In the genomic region with DNA sequence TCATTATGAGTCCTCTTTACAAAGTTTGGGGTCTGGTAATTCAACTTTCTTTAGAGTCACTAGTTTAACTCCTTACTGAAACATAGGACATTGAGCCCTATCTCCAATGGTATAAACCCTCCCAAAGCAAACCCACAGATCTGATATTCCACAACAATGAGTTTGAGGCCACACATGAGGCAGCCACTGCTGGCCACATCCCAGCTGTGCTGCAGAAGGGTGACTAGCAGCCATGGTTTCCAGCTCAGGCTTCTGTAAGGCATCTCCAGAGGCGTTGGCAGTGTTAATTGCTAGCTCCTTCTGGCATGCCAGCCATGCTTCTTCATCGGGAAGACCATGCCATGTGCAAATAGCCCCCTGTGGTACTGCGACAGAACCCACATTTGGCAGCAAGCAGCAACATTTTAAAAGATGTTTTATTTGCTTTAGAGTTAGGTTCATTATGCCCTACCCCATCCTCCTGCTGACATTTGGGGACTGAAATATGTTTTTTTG, we compare ENCODE assay signal across 21 mouse cellular contexts.
"Had no signal": no experiment of that assay in that cellular context is flagged by ENCODE, and none has a peak within 500 bp of the region (broad histone marks: within the 10 kb centered on the region; RNA-seq: fewer than 3 reads in every experiment).

No protein-coding gene starts in this region.

- H3K27ac ChIP-seq: kidney, postnatal 0 days; layer of hippocampus, adult 2 months; limb, embryonic 12.5 days; limb, embryonic 15.5 days; liver, embryonic 14.5 days; lung, embryonic 15.5 days; neural tube, embryonic 12.5 days; neural tube, embryonic 15.5 days; stomach, postnatal 0 days had no signal

- H3K36me3 ChIP-seq: limb, embryonic 12.5 days; limb, embryonic 15.5 days; lung, embryonic 15.5 days; neural tube, embryonic 12.5 days; neural tube, embryonic 15.5 days had no signal

- H3K4me3 ChIP-seq: layer of hippocampus, adult 2 months; limb, embryonic 12.5 days; limb, embryonic 15.5 days; lung, embryonic 15.5 days; neural tube, embryonic 12.5 days; neural tube, embryonic 15.5 days had no signal

- ATAC-seq: liver, postnatal 0 days had no signal

- H3K9me3 ChIP-seq: limb, embryonic 12.5 days; limb, embryonic 15.5 days; lung, embryonic 15.5 days; neural tube, embryonic 12.5 days; neural tube, embryonic 15.5 days had no signal

- H3K9ac ChIP-seq: limb, embryonic 12.5 days; limb, embryonic 15.5 days; liver, embryonic 14.5 days; liver, postnatal 0 days; lung, embryonic 15.5 days; neural tube, embryonic 12.5 days; neural tube, embryonic 15.5 days had no signal

- H3K4me2 ChIP-seq: limb, embryonic 12.5 days; limb, embryonic 15.5 days; liver, embryonic 11.5 days; lung, embryonic 15.5 days; midbrain, embryonic 11.5 days; neural tube, embryonic 12.5 days; neural tube, embryonic 15.5 days had no signal

- DNase-seq: kidney, adult 2 months; kidney, postnatal 25 days; layer of hippocampus, adult 9-11 months; liver, postnatal 0 days; lung, postnatal 14 days; midbrain, embryonic 14.5 days; right cerebral cortex, adult 18-20 months; right cerebral cortex, postnatal 14 days; right cerebral cortex, postnatal 4 days; thymus, postnatal 25 days had no signal

- H3K27me3 ChIP-seq: limb, embryonic 12.5 days; limb, embryonic 15.5 days; lung, embryonic 15.5 days; neural tube, embryonic 12.5 days; neural tube, embryonic 15.5 days had no signal

- H3K4me1 ChIP-seq: limb, embryonic 12.5 days; lung, embryonic 15.5 days; neural tube, embryonic 12.5 days; neural tube, embryonic 15.5 days had no signal
